Mouse (Mus musculus) lung, embryonic 15.5 days (tissue): ENCODE data around the gene Brd4. TPM values are rescaled to one million over a fixed set of nuclear protein-coding genes. Genes with fewer than 3 reads are reported as not detected.

Source experiments
- ATAC-seq: fragments of 200-750 bp; cut with Nextera tagmentation; 2 replicates; pipeline ENCODE4 v1.8.0; 2017; ENCODE audit warnings: moderate number of reproducible peaks, borderline replicate concordance; ENCODE audit not compliant: low FRiP score, low TSS enrichment; ENCODE audit errors: extremely low read depth
- H3K27ac ChIP-seq: fragments of 300-500 bp; sonication (generic); 2 replicates; pipeline ENCODE4 v1.5.1; 2015; ENCODE audit warnings: moderate library complexity, mild to moderate bottlenecking, inconsistent platforms
- H3K27me3 ChIP-seq: fragments of 300-500 bp; sonication (generic); 2 replicates; pipeline ENCODE4 v1.6.1; 2015; ENCODE audit warnings: inconsistent platforms
- H3K36me3 ChIP-seq: fragments of 300-500 bp; sonication (generic); 2 replicates; pipeline ENCODE4 v1.6.1; 2015; ENCODE audit warnings: inconsistent platforms
- H3K4me1 ChIP-seq: fragments of 300-500 bp; sonication (generic); 2 replicates; pipeline ENCODE4 v1.6.1; 2015; ENCODE audit warnings: inconsistent platforms
- H3K4me2 ChIP-seq: fragments of 300-500 bp; sonication (generic); 2 replicates; pipeline ENCODE4 v1.6.1; 2015; ENCODE audit warnings: inconsistent platforms, mild to moderate bottlenecking, moderate library complexity
- H3K4me3 ChIP-seq: fragments of 300-500 bp; sonication (generic); 2 replicates; pipeline ENCODE4 v1.5.1; 2015; ENCODE audit warnings: mild to moderate bottlenecking, inconsistent platforms
- H3K9ac ChIP-seq: fragments of 300-500 bp; sonication (generic); 2 replicates; pipeline ENCODE4 v1.6.1; 2015; ENCODE audit warnings: inconsistent platforms
- H3K9me3 ChIP-seq: fragments of 300-500 bp; sonication (generic); 2 replicates; pipeline ENCODE4 v1.6.1; 2016; ENCODE audit warnings: inconsistent platforms
- WGBS: fragments of 180-500 bp; shearing (Covaris S2); methylation state at CpG from one replicate; pipeline ENCODE4 v1.1.7; 2015; 5-methylcytosine and 5-hydroxymethylcytosine counted together
- polyA plus RNA-seq: library from polyadenylated mRNA; unstranded; fragments of >200 nt; fragmentation: Nextera tagmentation; extraction: Ambion mirVana; gene quantifications from 2 replicates; pipeline ENCODE4 v1.2.1, GENCODE M21; 2015

Brd4 gene
- polyA plus RNA-seq, 1 experiment from 2014 or later = 80.0 TPM

DNA sequence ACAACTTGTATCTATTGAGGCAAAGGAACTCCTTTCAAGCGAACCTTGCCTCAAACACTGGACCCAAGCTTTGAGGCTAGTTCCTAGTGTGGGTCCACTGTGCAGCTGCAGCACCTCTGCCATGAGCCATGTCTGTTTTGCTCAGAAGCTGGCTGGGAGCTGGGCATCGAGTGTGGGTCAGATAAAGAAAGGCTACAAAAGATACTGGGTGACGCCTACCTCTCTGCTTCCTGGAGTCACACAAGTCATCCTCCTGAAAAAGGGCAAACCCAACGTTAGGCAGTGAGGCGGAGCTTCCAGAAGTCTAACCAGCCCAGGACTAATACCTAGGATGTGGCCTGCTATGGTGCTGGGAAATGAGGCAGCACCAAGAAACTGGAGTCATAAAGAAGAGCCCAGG, 29.4 kb upstream of the Brd4 start:
- Histone ChIP-seq H3K4me1 (peaks cover 5% of the 10 kb centered on the region), H3K9me3 (no peaks in the 10 kb centered on the region), H3K36me3 (peaks cover 98% of the 10 kb centered on the region), H3K27me3 (no peaks in the 10 kb centered on the region), H3K27ac (no peak overlapping the region), H3K9ac (no peak overlapping the region), H3K4me2 (no peak overlapping the region), H3K4me3 (no peak overlapping the region)
- ATAC-seq = no peak
- 72% methylated on average over 5 of the region's 5 CpGs for WGBS

GRCm38 (mm10) chr17:32312801-32313200, 28.3 kb upstream of the Brd4 start:
- no peak overlapping the region for H3K9ac ChIP-seq
- no peaks in the 10 kb centered on the region for H3K9me3 ChIP-seq
- ATAC-seq = no peak
- no peaks in the 10 kb centered on the region for H3K27me3 ChIP-seq
- no peaks in the 10 kb centered on the region for H3K4me1 ChIP-seq
- H3K4me2 ChIP-seq = no peak overlapping the region
- 94% methylated on average over 8 of the region's 8 CpGs for WGBS
- H3K27ac ChIP-seq = no peak overlapping the region
- H3K36me3 ChIP-seq = peaks cover 100% of the 10 kb centered on the region
- no peak overlapping the region for H3K4me3 ChIP-seq

DNA sequence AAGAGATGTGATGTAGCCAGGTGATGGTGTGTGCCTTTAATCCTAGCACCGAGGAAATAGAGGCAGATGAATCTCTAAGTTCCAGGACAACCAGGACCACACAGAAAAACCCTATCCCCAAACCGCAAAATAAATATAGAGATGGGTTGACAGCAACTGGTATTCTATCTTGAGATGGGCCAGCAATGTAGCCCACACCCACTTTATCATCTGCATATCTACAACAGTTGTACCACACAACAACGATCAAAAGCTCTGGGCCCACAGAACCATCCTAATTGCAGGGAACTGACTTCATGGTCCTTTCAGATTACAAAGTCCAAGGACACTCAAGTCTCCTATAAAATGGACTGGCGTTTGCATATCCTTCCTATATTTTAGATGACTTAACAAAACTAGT, 23.4 kb upstream of the Brd4 start:
- Histone ChIP-seq H3K27me3 (no peaks in the 10 kb centered on the region), H3K4me3 (no peak overlapping the region), H3K36me3 (peaks cover 93% of the 10 kb centered on the region), H3K4me1 (no peaks in the 10 kb centered on the region), H3K9ac (no peak overlapping the region), H3K27ac (no peak overlapping the region), H3K4me2 (no peak overlapping the region), H3K9me3 (no peaks in the 10 kb centered on the region)
- 84% methylated on average over 4 of the region's 4 CpGs for WGBS
- ATAC-seq = no peak

DNA sequence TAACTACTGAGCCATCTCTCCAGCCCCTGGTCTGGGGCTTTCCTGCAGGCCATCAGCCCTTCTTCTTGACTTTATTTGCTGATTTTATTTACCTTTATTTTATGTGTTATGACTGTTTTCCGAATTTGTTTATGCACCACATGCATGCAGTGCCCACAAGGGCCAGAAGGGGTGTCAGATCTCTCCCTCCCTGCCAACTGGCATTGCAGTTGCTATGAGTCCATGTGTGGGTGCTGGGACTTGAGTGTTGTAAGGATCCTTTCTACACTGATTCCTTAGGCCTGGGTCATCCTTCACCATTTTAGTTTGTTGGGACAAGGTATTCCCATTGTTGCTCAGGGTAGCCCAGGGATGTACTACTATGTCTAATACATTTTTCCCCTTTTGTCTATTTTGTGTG, 13.6 kb upstream of the Brd4 start:
- WGBS = 79% methylated on average over 1 of the region's 1 CpGs
- Histone ChIP-seq H3K4me3 (no peak overlapping the region), H3K4me1 (no peaks in the 10 kb centered on the region), H3K27me3 (no peaks in the 10 kb centered on the region), H3K4me2 (no peak overlapping the region), H3K36me3 (no peaks in the 10 kb centered on the region), H3K27ac (no peak overlapping the region), H3K9me3 (no peaks in the 10 kb centered on the region), H3K9ac (no peak overlapping the region)
- ATAC-seq = no peak

DNA sequence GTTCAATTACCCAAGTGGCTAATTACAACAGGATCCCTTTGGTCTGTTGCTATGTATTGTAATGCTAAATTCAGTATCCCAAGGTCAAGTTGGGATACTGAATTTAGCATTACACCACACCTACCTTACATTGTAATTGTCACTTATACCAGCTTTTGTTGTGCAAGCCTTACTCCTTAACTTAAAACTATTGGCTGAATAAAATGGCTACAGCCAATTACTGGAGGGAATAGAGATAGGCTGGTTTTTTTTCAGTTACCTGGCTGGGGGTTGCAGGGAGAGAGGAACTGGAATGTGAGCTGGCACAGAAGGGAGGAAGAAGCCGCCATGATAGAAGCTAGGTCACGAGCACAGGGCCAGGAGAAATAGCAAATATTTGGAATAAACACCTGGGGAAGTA, 11.4 kb upstream of the Brd4 start:
- H3K36me3 ChIP-seq = no peaks in the 10 kb centered on the region
- no peak overlapping the region for H3K27ac ChIP-seq
- ATAC-seq = no peak
- no peak overlapping the region for H3K9ac ChIP-seq
- no peak overlapping the region for H3K4me2 ChIP-seq
- H3K4me3 ChIP-seq = no peak overlapping the region
- H3K27me3 ChIP-seq = no peaks in the 10 kb centered on the region
- 55% methylated on average over 2 of the region's 2 CpGs for WGBS
- no peaks in the 10 kb centered on the region for H3K9me3 ChIP-seq
- no peaks in the 10 kb centered on the region for H3K4me1 ChIP-seq

GRCm38 (mm10) chr17:32295160-32295559, 10.6 kb upstream of the Brd4 start:
- no peak overlapping the region for H3K4me2 ChIP-seq
- H3K9me3 ChIP-seq = no peaks in the 10 kb centered on the region
- no peaks in the 10 kb centered on the region for H3K4me1 ChIP-seq
- 76% methylated on average over 4 of the region's 4 CpGs for WGBS
- no peaks in the 10 kb centered on the region for H3K27me3 ChIP-seq
- ATAC-seq = no peak
- H3K27ac ChIP-seq = no peak overlapping the region
- H3K36me3 ChIP-seq = no peaks in the 10 kb centered on the region
- no peak overlapping the region for H3K9ac ChIP-seq
- no peak overlapping the region for H3K4me3 ChIP-seq

- H3K4me1 ChIP-seq = peaks cover 22% of the 10 kb centered on the region
- peak overlapping the region; percentile 98 for H3K9ac ChIP-seq
- H3K27me3 ChIP-seq = no peaks in the 10 kb centered on the region
- H3K27ac ChIP-seq = peak overlapping the region; percentile 100
- no peaks in the 10 kb centered on the region for H3K36me3 ChIP-seq
- peak overlapping the region; percentile 65 for H3K4me2 ChIP-seq
- no peak for ATAC-seq
- H3K4me3 ChIP-seq = peak overlapping the region; percentile 99
- 38% methylated on average over 6 of the region's 6 CpGs for WGBS
- H3K9me3 ChIP-seq = no peaks in the 10 kb centered on the region
Observed at GRCm38 (mm10) chr17:32285138-32285670, 682 bp upstream of the Brd4 start.

DNA sequence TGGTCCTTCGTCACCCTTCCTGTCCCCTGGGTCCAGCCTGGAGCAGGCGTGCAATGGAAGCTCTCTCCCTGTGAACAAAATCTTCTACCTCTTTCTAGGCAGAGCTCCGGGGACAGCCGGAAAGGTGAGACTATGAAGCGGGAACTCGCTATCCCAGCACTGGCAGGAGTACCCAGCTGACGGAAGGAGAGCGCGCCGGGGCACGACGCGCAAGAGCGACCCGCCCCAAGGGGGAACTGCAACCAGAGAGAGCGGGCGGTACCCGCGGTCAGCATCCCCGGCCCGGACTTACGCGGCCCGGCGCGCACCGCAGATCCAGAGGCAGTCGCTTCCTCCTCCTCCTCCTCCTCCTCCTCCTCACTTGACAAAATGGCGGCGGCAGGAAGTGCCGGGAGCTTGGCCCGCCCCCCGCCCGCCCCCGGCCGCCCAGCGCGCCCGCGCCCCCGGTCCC, 726 bp downstream of the Brd4 start:
- Histone ChIP-seq H3K36me3 (no peaks in the 10 kb centered on the region), H3K9ac (peak overlapping the region; percentile 98), H3K4me1 (peaks cover 22% of the 10 kb centered on the region), H3K27me3 (no peaks in the 10 kb centered on the region), H3K9me3 (no peaks in the 10 kb centered on the region), H3K27ac (peak overlapping the region; percentile 100), H3K4me3 (peak overlapping the region; percentile 99), H3K4me2 (peak overlapping the region; percentile 65)
- WGBS = 0% methylated on average over 21 of the region's 41 CpGs
- ATAC-seq = peak; percentile 79

DNA sequence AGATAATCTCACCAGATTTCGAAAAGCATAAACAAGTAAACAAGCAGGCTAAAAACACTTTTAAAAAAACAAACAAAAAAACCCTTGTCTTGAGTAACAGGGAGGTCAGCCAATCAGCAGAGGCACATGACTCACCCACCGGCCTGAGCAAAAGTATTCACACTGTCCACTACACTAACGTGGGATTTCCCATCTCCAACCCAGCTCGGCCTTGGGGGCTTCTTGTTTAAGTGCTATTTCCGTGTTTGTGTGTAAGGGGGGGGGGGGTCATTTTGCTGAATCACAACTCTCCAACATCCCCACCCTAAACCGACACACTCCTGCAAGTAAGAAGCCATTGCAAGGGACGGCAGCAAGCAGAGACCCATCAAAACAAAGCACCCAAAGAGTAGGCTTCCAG, 1.2 kb downstream of the Brd4 start:
- peak overlapping the region; percentile 65 for H3K4me2 ChIP-seq
- WGBS = 5% methylated on average over 7 of the region's 7 CpGs
- H3K4me3 ChIP-seq = peak overlapping the region; percentile 99
- H3K27ac ChIP-seq = peak overlapping the region; percentile 100
- H3K9me3 ChIP-seq = no peaks in the 10 kb centered on the region
- ATAC-seq = no peak
- no peaks in the 10 kb centered on the region for H3K27me3 ChIP-seq
- peak overlapping the region; percentile 98 for H3K9ac ChIP-seq
- H3K36me3 ChIP-seq = no peaks in the 10 kb centered on the region
- peaks cover 22% of the 10 kb centered on the region for H3K4me1 ChIP-seq

- no peak for ATAC-seq
- Histone ChIP-seq H3K4me1 (peaks cover 22% of the 10 kb centered on the region), H3K4me2 (peak overlapping the region; percentile 65; the same call in 1 of the 2 replicates), H3K27me3 (no peaks in the 10 kb centered on the region), H3K36me3 (no peaks in the 10 kb centered on the region), H3K27ac (no peak overlapping the region), H3K9ac (no peak overlapping the region), H3K9me3 (no peaks in the 10 kb centered on the region), H3K4me3 (no peak overlapping the region)
- 60% methylated on average over 4 of the region's 4 CpGs for WGBS
Observed at GRCm38 (mm10) chr17:32281611-32282310, 2.8 kb downstream of the Brd4 start.

- ATAC-seq = no peak
- Histone ChIP-seq H3K9ac (no peak overlapping the region), H3K4me3 (no peak overlapping the region), H3K4me2 (no peak overlapping the region), H3K36me3 (no peaks in the 10 kb centered on the region), H3K27ac (no peak overlapping the region), H3K27me3 (no peaks in the 10 kb centered on the region), H3K9me3 (no peaks in the 10 kb centered on the region), H3K4me1 (peaks cover 23% of the 10 kb centered on the region)
- 95% methylated on average over 2 of the region's 2 CpGs for WGBS
Observed at GRCm38 (mm10) chr17:32281126-32281525, 3.4 kb downstream of the Brd4 start.

DNA sequence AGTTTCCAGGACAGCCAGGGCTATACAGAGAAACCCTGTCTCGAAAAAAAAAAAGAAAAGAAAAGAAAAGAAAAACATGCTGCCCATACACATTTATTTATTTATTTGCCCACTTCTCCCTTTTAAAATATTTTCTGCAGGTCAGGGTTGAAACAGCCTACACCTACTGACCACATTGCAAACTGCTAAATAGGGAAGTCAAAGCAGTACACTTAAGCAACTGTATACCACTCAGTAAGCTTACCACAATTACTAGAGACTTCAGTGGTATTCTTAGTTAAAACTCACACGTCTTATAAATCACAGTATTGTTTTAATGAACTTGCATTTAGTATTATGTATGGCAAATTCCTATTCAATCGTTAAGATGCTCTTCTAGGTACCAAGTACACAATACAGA, 3.9 kb downstream of the Brd4 start:
- no peak for ATAC-seq
- WGBS = 89% methylated on average over 3 of the region's 3 CpGs
- no peak overlapping the region for H3K4me2 ChIP-seq
- no peaks in the 10 kb centered on the region for H3K36me3 ChIP-seq
- H3K27me3 ChIP-seq = no peaks in the 10 kb centered on the region
- H3K4me1 ChIP-seq = peaks cover 28% of the 10 kb centered on the region
- no peaks in the 10 kb centered on the region for H3K9me3 ChIP-seq
- no peak overlapping the region for H3K27ac ChIP-seq
- H3K9ac ChIP-seq = no peak overlapping the region
- no peak overlapping the region for H3K4me3 ChIP-seq
